Mouse (Mus musculus): ENCODE measurements around the gene Ccdc134.

Gene Ccdc134

DNA sequence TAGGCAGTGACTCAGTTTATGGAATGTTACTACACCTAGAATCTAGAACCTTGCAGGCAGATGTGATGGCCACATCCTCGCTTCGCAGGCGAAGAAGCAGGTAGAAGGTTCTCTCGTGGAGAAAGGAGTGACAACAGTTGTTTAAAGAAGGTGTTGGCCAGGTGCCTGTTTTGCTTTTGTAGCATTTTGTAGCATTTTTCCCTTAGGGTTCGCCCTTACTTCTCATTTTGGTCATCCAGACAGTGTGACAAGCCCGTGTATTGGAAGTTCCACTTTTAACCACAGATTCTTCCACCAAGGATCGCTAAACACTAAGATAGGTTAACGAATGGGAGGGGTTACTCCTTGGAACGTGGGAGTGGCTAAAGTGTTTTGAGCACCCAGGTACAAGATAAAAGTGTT lies 20.8 kb downstream of the Ccdc134 start:
- peak in 1 of 2 experiments; percentile 42 for DNase-seq

GRCm38 (mm10) chr15:82150042-82150441 lies 22.3 kb downstream of the Ccdc134 start:
- DNase-seq, result no peak

- DNase-seq, result no peak
These were observed 23.5 kb downstream of the Ccdc134 start for GRCm38 (mm10) chr15:82151176-82151575.

DNA sequence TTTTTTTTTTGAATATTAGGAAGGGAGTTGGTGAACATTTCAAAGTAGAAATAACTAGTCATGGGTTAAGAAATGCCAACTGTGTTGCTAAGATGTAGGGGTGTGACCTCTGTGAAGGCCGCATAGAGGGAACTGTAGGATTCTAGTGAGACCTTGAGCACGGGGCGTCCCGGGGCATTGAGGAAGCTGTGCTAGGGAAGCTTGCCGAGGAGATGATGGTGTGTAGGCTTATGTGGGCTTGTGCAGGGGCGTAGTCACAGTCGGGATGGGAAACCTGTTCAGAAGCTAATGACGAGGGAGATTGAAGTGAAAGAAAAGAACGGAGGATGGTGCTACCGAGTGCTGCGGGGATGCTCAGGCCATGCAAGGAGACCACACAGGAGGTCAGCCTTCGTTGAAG lies 24.3 kb downstream of the Ccdc134 start:
- no peak for DNase-seq

GRCm38 (mm10) chr15:82152435-82152834 lies 24.7 kb downstream of the Ccdc134 start:
- DNase-seq, result no peak

DNA sequence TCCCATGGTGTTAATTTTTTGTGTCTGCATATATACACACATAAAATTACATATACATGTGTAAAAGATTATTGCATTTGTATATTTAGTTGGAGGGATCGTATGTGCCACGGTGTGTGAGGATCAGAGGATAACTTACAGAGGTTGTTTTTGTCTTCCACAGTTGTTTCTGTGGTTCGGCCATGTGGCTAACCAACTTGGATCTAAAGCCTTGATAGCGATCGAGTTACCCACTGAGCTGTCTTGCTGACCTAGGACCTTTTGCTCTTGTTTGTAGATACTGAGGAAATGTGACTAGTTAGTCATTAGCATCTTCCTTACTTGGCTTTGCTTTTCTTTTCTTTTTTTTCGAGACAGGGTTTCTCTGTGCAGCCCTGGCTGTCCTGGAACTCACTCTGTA lies 28.6 kb downstream of the Ccdc134 start:
- no peak for DNase-seq

DNA sequence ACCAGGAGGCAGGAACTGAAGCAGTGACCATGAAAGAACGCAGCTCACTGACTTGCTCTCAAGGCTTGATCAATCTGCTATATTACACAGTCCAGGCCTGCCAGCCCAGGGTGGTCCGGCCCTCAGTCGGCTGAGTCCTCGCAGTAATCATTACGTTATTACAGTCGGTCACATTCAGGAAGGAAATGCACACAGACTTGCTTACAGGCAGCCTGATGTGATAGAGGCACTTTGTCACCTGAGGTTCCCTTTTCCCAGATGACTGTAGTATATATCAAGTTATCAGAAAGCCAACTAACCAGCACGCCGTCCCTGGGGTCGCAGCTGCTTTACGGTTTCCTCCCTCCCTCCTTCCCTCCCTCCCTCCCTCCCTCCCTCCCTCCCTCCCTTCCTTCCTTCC lies 29.2 kb downstream of the Ccdc134 start:
- DNase-seq, result no peak

DNA sequence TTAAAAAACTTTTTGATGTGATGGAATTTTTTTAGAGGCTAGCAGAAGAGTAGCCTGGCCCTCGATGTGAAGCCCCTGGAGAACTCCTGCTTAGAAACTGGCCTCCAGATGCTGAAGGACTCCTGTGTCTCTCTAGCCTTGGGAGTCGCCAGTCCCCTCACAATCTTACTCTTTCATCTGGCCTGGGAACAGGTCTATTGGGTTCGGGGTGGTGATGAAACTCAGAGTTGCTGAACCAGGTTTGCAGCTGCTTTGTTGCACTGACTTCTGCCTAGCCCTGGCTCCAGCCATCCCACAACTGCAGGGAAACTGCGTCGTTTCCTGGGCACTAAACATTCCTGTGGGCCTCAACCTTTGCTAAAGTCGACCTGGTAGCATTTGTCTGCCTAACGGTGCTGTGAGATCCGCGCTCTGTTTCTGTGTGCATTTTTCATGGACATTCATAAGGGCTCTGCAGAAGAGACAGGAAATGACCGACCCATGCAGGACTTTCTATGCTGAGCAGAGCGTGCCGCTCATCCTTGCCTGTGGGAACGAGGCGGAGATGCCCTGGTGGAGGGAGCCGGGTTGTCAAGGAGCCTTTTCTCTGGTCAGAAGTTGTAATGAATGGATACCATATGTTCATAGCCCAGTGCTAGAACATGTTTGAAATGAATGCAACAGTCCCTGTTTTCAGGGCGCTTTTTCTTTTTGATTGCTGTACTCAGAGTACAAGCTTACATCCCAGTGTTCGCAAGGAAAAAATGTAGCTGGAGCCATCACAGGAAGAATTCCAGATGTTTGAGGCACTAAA lies 30.7 kb downstream of the Ccdc134 start:
- no peak for DNase-seq

- DNase-seq, result no peak
These were observed 31.7 kb downstream of the Ccdc134 start for GRCm38 (mm10) chr15:82159471-82159870.

DNA sequence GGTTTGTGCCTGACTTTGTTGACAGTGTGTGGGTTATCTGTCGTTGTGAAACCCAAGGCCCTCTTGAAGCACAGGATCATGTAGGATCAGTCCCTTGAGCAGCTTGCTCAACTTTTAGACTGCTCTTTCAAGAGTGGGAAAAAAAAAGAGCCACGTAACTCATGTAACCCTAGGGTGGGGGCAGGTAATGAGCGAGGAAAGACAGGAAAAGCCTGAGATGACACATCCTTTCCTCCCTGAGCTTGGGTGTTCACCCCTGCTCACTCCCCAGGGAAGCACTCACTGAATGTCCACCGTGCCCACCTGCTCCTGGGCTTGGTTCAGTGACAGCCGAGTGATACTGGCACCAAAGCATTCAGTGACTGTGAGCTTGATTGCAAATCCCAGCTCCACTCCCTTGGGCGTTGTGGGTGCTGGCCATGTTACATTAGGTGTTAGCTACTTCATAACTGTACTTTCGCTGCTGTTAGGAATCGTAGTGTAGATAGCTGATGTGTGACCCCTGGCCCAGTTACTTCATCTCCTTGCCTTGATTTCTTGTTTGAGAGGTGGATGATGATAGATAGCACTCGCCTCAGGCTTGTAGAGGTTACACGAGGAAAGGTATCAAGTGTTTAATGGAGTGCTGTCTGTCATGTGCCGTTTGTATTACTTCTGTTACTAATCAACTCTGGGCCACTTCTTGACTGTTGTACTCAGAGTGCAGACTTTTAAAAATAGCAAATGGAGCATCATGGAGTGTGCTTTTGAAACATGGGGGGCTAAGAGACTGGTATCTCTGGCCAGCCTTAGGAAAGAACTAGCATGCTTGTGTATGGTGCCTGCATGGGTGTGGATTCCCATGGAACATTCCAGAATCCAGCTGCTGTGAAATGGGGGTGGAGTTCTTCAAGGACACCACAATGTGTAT lies 33.3 kb downstream of the Ccdc134 start:
- DNase-seq, result peak in 1 of 2 experiments; percentile 67

GRCm38 (mm10) chr15:82161965-82162600 lies 34.4 kb downstream of the Ccdc134 start:
- DNase-seq, result no peak

DNA sequence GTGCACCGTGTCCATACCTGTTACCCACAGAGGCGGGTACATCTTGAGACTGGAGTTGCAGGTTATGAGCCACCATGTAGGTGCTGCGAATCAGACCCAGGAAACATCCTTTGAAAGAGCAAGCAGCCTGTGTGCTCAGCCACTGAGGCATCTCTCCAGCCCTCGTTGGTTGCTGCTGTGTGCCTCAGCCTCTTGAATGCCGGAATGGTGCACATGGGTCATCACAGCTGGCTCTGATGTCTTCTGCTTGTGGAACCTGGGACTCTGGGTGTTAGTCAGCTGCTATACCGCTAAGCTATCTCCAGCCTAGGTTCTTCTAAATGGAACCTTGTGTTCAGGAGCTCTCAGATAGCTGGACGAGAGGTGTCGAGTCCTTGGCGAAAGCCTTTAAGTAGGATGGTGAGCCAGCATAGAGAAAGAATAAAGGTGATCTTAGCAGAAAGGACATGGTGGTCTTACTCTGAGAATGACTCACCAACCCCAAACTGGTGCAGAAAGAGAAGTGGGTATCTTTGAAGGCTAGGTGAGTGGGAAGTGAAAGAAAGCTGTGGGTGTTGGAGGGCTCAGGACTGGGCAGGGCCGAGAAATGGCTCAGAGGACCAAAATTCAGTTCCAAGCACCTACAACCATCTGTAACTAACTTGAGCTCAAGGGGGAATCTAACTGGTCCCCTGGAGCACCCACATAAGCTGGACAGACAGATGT lies 35.8 kb downstream of the Ccdc134 start:
- DNase-seq, result no peak

- DNase-seq, result no peak
These were observed 36.3 kb downstream of the Ccdc134 start for GRCm38 (mm10) chr15:82164061-82164399.

DNA sequence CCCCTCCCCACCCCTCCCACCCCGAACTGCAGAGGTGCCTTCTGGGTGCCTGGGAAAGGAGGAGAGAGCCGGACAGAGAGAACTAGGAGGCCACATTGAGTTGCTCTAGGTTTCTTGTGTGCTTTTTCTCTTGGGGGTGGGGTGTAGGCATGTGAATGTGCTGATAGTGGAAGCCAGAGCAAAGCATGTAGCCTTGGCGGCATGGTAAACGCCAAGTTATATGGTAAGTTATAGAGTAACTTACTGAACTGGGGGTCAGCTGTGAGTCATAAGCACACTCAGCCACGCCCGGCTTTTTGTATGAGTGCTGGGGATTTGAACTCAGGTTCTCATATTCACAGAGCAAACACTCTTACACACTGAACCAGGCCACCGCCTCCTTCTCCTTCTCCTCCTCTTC lies 36.8 kb downstream of the Ccdc134 start:
- DNase-seq, result no peak

DNA sequence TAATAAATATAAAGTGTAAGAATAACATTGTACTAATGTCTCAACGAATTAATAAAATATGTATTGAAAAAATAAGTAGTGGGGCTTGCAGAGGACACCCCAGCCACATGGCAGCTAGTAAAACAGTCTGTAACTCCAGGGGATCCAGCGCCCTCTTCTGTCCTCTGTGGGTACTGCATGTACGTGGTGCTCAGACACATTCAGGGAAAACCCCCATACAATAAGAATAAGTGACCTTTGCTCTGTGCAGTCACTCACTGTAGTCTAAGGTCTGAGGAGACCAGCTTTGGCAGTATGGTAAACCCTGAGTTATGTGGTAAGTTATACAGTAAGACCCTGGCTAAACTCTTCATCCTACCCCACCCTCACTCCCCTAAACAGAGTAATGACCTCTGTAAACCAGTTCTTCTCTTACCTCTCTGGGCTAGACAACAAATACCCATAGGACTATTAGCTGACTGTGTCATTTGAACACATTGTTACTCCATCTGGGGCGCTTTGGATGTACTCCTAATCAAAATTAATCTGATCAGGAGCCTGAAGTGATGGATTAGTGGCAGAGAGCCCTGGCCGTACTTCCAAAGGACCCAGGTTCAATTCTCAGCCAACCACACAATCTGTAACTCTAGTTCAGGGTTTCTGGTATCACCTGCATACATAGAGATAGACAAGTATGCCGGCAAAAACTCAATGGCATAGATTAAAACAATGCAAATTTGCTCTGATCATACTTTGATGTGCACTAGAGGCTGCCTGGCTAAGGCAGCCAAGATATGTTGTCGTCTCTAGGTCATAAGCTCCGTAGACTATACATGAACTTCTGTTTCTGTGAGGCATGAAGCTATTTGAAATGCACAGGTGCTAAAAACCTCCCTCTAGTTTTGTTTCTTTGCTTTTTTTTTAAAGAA lies 37.9 kb downstream of the Ccdc134 start:
- peak; percentile 80 to 84 for DNase-seq

DNA sequence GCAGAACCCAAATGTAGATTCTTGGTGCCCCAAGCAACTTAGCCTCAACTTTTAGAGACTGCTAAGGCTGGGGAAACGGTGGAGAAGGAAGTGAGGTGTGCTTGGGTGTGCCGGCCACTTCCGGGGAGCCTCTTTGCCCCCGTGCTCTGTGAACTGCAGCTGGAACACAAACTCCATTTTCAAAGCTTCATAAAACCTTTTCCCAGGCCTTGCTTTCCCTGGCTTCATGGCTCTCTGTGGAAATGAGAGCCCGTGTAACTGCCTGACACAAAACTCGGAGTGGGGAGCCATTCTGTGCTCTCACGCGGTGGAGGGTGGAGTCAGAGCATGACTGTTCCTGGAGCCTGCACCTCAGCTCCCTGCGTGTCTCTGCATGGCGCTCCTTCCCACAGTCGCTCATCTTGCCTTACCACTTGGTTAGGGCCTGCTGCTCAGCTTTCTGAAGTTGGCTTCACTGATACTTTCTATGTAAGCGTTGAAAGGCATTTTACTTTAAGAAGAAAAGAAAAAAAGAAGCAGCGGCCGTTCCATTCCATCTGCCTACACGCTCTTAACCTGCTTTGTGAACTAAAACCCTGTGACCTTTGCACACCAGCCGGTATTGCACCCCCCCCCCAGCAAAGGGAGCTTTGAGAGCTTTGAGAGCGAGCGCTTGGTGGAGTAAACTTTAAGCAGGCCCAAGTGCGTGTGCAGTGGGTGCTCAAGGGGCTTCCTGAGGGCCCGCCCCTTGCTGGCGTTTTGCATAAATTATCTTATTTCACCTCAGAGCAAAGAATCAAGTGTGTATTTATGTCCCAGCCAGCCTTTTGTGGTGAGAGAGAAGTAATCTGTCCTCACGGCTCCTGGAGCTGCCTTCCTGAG lies 38.7 kb downstream of the Ccdc134 start:
- no peak for DNase-seq

DNA sequence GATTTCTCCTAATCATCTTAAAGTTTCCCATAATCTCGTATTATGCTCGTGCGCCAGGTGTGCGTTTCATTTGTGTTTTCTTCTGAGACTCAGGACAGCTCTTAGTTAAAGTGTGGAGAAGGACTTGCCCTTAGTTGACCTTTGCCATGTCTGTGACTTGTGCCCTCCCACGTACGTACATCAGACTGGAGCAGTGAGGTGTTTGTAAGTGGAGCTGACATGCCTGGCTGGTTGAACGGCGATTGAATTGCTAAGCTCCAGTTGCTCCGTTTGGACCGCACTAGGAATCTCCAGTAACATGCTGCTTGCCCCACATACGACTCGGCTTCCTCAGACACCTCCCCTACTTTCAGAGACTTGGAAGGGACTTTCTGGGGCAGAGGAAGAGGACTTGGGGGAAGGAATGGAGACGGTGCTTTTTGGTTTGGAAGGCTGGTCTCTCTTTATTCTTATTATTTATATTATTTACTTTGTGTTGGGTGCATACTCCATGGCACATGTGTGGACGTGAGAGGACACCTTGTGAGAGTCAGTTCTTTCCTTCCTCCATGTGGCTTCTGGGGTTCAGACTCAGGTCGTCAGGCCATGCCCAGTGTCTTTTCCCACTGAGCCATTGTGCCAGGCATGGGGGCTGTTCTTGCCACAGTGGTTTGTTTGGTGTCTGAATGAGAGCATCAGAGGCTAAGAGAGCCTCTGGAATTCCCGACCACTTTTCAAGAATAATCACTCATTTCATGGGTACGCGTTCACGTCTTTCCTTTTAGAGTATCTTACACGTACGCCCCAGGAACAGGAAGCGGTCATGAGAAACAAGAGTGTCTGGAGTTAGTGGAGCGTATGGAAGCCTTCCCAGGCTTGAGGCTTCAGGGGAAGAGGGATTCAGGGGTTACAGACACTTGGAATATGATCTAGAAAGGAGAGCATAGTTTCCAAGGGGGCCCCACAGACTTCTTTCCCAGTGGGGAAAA lies 39.8 kb downstream of the Ccdc134 start:
- no peak for DNase-seq

DNA sequence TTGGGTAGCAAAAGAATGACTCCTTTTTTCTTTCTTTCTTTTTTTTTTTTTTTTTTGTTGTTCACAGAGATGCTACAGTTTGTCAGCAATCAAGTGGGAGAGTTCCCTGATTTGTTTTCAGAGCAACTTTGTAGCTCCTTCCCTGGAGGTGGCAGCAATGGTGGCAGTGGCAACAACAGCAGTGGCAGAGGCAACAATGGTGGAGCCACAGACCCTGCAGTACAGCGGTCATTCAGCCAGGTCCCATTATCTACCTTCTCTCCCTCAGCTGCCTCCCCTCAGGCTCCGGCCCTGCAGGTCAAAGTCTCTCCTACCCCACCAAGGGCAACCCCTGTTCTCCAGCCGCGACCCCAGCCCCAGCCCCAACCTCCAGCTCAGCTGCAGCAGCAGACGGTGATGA lies 41.9 kb downstream of the Ccdc134 start:
- no peak for DNase-seq

Data from lung, adult 18-20 months (tissue).